In the genomic region with DNA sequence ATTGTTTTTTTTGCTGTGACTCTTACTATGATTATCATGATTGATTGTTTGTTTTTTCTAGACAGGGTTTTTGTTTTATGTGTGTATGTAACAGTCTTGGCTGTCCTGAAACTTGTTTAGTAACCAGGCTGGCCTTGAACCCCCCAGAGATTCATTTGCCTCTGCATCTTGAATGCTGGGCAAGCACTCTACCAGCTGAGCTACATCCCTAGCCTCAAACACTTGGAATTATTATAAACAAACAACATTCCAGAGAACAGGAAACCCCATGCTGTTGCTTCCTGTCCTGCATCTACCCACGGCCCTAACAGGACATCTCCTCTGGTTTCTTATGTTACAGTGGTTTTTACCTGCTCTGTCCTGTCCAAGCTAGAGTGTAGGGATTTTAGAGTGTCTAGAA, we compare ENCODE assay signal across 11 mouse cellular contexts. TPM values are rescaled to one million over a fixed set of nuclear protein-coding genes. Genes with fewer than 3 reads are reported as not detected.
DNase-seq lines count a peak whose midpoint lies in the region; ATAC-seq and TF ChIP-seq lines count a peak whose summit lies in the region.
"Had no signal": no experiment of that assay in that cellular context is flagged by ENCODE, and none has a peak within 500 bp of the region (broad histone marks: within the 10 kb centered on the region; RNA-seq: fewer than 3 reads in every experiment).

No protein-coding gene starts in this region.

- H3K27ac ChIP-seq in gastrocnemius, adult 2 months: peak overlapping the region; percentile 75
- peak overlapping the region; percentile 77 for H3K27ac ChIP-seq in kidney, embryonic 15.5 days
- peak overlapping the region; percentile 43; the same call in 1 of the 2 replicates for H3K27ac ChIP-seq in intestine, postnatal 0 days (ENCODE audit: low read depth, low read length)

- no peak for DNase-seq in gastrocnemius, adult 2 months
- DNase-seq in gastrocnemius, adult 18-20 months (ENCODE audit: low spot score): no peak
- no peak for DNase-seq in kidney, postnatal 4 days
- DNase-seq in NIH3T3 (ENCODE audit: low read depth): peak; percentile 48
- DNase-seq in thymus, postnatal 25 days: no peak
- DNase-seq: cerebellum, postnatal 36 days had no signal

- no peaks in the 10 kb centered on the region for H3K36me3 ChIP-seq in kidney, embryonic 15.5 days
- no peaks in the 10 kb centered on the region for H3K36me3 ChIP-seq in intestine, postnatal 0 days (ENCODE audit: control insufficient read depth, insufficient read depth)

- no peak overlapping the region for H3K4me2 ChIP-seq in kidney, embryonic 15.5 days
- H3K4me2 ChIP-seq in intestine, postnatal 0 days (replicated peaks; ENCODE audit: low read depth): no peak overlapping the region

- H3K9ac ChIP-seq in kidney, embryonic 15.5 days: no peak overlapping the region
- no peak overlapping the region for H3K9ac ChIP-seq in intestine, postnatal 0 days (ENCODE audit: low read depth, low read length)

- WGBS in kidney, embryonic 15.5 days: 25% methylated on average over 1 of the region's 1 CpGs
- 51% methylated on average over 1 of the region's 1 CpGs for WGBS in intestine, postnatal 0 days

- no peaks in the 10 kb centered on the region for H3K27me3 ChIP-seq in kidney, embryonic 15.5 days
- H3K27me3 ChIP-seq in intestine, postnatal 0 days (replicated peaks; ENCODE audit: control insufficient read depth, insufficient read depth, low read length): no peaks in the 10 kb centered on the region
- H3K27me3 ChIP-seq: Patski had no signal

- TF ChIP-seq CTCF in gastrocnemius, adult 2 months (IDR thresholded peaks at IDR 0.05): no peak
- no peak for TF ChIP-seq CTCF in intestine, postnatal 0 days (IDR thresholded peaks at IDR 0.05; ENCODE audit: low read depth)

- intact Hi-C loops in gastrocnemius, adult 2 months (cut with DNase I): no loop called here

- H3K4me1 ChIP-seq in kidney, embryonic 15.5 days: peaks cover 41% of the 10 kb centered on the region
- no peaks in the 10 kb centered on the region for H3K4me1 ChIP-seq in intestine, postnatal 0 days (replicated peaks; ENCODE audit: control insufficient read depth, insufficient read depth, low read length)

- no peak overlapping the region for H3K4me3 ChIP-seq in gastrocnemius, adult 2 months
- no peak overlapping the region for H3K4me3 ChIP-seq in kidney, embryonic 15.5 days (replicated peaks)
- no peak overlapping the region for H3K4me3 ChIP-seq in intestine, postnatal 0 days (ENCODE audit: low read depth, low read length)

- ATAC-seq in kidney, embryonic 15.5 days (replicated peaks; ENCODE audit: low FRiP score): no peak
- no peak for ATAC-seq in intestine, postnatal 0 days
- no peak for ATAC-seq in frontal cortex, adult (ENCODE audit: low TSS enrichment)
- ATAC-seq: forebrain, embryonic 16.5 days; Patski had no signal

- H3K9me3 ChIP-seq in kidney, embryonic 15.5 days (replicated peaks): no peaks in the 10 kb centered on the region
- H3K9me3 ChIP-seq in intestine, postnatal 0 days (ENCODE audit: control insufficient read depth): no peaks in the 10 kb centered on the region

RNA-seq across cellular contexts. Expression of a gene that starts 42.4 kb away (rescaled TPM):
- 10 to 100 TPM; 13.7 to 28.5 TPM for total RNA-seq in gastrocnemius, adult 2 months (2021)
- 10 to 100 TPM; 16.8 to 18.2 TPM for total RNA-seq in gastrocnemius, adult 18-20 months (2021)
- polyA plus RNA-seq in kidney, embryonic 15.5 days (2015; fragmentation: Nextera tagmentation; extraction: Ambion mirVana): 43.3 and 45.1 TPM in 2 replicates
- polyA plus RNA-seq in intestine, postnatal 0 days (2015; fragmentation: Nextera tagmentation; extraction: Ambion mirVana): 12.4 and 13.4 TPM in 2 replicates
